Mouse (Mus musculus): ENCODE measurements at regions not wholly inside any gene's neighbourhood (a gene's known extent, or its start where the extent isn't known, plus 50 kb on each side); places are given as distances from the start of the nearest gene placed in this dataset.
A peak's percentile ranks its signal among the peaks of the same experiment; 100 is the strongest.

DNA sequence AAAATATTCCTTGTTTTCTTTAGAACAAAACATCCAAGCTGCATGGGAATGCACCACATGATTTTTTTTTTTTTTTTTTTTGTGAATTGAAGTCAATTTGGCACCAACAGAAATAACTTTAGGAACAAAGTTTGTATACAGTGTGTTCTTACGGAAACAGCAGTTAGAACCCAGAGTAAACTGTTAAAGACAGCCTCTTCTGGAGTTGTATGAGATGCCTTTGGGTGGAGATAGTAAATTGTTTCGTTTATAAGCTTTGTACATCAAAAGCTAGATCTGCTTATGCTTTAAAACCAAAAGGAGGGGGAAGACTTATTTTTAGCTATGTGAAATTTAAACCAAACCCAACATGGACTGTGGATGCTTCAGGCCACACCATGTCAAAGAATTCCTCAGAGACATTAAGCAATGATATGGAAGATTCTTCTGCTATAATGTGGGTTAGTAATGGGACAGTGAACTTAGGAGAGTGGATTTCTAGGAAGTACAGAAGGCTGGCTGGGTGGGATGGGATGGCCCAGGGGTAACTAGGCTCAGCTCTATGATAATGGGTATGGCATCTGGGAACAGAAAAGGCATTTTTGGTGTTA is 265.6 kb downstream of the Pten start:
- Histone ChIP-seq H3K9me3 (no peaks in the 10 kb centered on the region), H3K4me3 (no peak overlapping the region), H3K9ac (no peak overlapping the region), H3K27ac (no peak overlapping the region), H3K36me3 (no peaks in the 10 kb centered on the region), H3K4me1 (no peaks in the 10 kb centered on the region), H3K4me2 (no peak overlapping the region), H3K27me3 (no peaks in the 10 kb centered on the region)
- no peak for ATAC-seq (ENCODE audit: insufficient number of reproducible peaks, low FRiP score, low TSS enrichment, low read depth)
- WGBS: 71% methylated on average over 2 of the region's 2 CpGs

DNA sequence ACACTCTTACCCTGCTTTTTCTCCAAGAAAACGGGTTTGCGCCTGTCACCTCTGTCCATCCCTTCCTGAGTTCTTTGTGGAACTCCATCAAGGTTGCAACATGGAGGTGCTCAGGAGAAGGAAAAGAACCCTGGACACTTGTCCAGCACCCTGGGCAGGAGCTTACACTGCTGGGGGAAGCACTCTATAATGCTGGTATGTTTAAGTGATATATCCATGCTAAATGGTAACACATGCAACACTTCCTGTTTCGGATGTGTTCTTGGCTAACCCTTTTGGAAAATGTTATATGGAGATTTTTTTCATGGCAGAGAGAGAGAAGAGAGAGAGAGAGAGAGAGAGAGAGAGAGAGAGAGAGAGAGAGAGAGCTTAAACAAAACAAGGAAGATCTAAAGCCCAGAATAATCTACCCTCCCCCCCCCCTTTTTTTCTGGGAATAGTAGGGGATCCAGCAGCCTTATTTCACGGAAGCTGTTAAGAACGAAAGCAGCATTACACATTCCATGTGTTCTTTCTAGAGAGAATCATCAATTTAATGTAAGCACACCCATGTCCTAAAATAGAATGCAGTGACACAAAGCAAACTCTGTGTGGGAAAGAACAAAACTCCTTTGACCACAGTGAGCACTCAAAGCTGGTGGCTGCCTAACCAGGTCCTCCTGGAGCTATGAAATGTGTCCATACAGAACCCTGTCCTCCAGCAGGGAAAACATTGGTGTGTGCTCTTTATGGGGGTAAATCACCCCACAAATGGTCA is 272.6 kb downstream of the Pten start:
- H3K4me3 ChIP-seq: no peak overlapping the region
- peaks cover 9% of the 10 kb centered on the region; the same call in 1 of the 2 replicates for H3K4me1 ChIP-seq
- H3K27ac ChIP-seq: 0 out of 2 replicates have a peak overlapping the region, but pooled peaks have one; percentile 34
- no peak overlapping the region for H3K4me2 ChIP-seq
- no peak overlapping the region for H3K9ac ChIP-seq
- no peak for ATAC-seq (ENCODE audit: insufficient number of reproducible peaks, low FRiP score, low TSS enrichment, low read depth)
- no peaks in the 10 kb centered on the region for H3K27me3 ChIP-seq
- no peaks in the 10 kb centered on the region for H3K36me3 ChIP-seq
- 55% methylated on average over 5 of the region's 5 CpGs for WGBS
- H3K9me3 ChIP-seq: no peaks in the 10 kb centered on the region

DNA sequence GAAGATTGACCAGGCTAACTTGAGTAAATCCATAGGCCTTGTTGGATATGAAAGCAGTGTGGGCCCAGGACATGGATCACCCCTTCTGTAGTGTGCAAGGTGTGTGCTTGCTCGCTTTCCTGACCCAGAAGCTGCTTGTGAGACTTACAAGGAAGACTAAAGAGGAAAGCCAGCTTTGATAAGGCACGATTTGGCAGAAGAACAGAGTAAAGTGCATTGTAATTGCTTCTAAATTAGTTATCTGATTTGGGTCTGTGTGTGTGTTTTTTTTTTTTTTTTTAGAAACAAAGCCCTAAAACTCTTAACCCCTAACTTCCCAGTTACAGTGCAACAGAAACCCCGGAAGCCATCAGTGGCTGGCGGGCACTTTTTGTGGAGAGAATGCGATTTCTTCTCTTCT is 283.2 kb downstream of the Pten start:
- H3K9ac ChIP-seq: no peak overlapping the region
- no peak for ATAC-seq (ENCODE audit: insufficient number of reproducible peaks, low FRiP score, low TSS enrichment, low read depth)
- no peak overlapping the region for H3K4me2 ChIP-seq
- 71% methylated on average over 5 of the region's 5 CpGs for WGBS
- no peaks in the 10 kb centered on the region for H3K27me3 ChIP-seq
- H3K27ac ChIP-seq: no peak overlapping the region
- H3K36me3 ChIP-seq: no peaks in the 10 kb centered on the region
- no peak overlapping the region for H3K4me3 ChIP-seq
- no peaks in the 10 kb centered on the region for H3K9me3 ChIP-seq
- 0 out of 2 replicates have a peak, but pooled peaks cover 2% of the 10 kb centered on the region for H3K4me1 ChIP-seq

DNA sequence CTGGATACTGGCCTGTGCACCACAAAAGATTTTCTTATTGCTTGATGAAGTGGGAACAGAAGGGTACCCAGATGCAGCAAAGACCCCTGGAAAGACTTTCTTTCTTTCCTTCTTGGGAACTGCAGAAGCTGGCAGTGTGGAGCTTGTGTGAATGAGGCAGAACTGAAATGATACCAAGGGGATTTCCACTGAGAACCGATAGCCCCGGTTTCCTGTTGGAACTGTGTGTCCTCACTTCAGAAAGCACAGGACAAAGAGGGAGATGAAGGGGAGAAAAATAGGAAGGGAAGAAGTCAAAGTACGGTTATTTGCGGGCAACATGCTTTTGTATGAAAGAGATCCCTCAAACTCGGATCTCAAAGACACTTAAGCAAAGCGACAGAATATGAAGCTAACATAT is 283.7 kb downstream of the Pten start:
- no peak overlapping the region for H3K9ac ChIP-seq
- H3K27me3 ChIP-seq: no peaks in the 10 kb centered on the region
- H3K4me1 ChIP-seq: 0 out of 2 replicates have a peak, but pooled peaks cover 2% of the 10 kb centered on the region
- H3K4me2 ChIP-seq: no peak overlapping the region
- WGBS: 74% methylated on average over 6 of the region's 6 CpGs
- ATAC-seq (ENCODE audit: insufficient number of reproducible peaks, low FRiP score, low TSS enrichment, low read depth): no peak
- H3K27ac ChIP-seq: no peak overlapping the region
- H3K9me3 ChIP-seq: no peaks in the 10 kb centered on the region
- no peak overlapping the region for H3K4me3 ChIP-seq
- no peaks in the 10 kb centered on the region for H3K36me3 ChIP-seq

DNA sequence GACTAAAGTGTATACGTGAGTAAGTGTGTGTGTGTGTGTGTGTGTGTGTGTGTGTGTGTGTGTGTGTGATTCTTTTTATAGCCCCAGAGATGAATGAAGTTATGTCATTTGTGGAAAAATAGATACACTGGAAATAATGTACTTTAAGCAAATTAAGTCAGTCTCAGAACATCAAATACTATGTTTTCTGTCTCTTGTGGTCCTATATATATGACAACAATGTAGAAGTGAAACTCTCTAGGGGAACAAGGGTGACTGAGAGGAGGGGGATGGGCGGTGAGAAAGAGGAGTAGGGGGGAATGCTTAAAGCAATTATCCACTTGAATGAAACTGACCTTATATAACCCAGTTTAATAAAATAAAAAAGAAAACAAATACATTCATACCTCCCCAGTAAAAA is 285.5 kb downstream of the Pten start:
- no peaks in the 10 kb centered on the region for H3K9me3 ChIP-seq
- WGBS: 79% methylated on average over 2 of the region's 2 CpGs
- H3K36me3 ChIP-seq: no peaks in the 10 kb centered on the region
- no peak overlapping the region for H3K4me2 ChIP-seq
- H3K9ac ChIP-seq: no peak overlapping the region
- H3K27me3 ChIP-seq: no peaks in the 10 kb centered on the region
- H3K27ac ChIP-seq: no peak overlapping the region
- ATAC-seq (ENCODE audit: insufficient number of reproducible peaks, low FRiP score, low TSS enrichment, low read depth): no peak
- H3K4me1 ChIP-seq: no peaks in the 10 kb centered on the region
- H3K4me3 ChIP-seq: no peak overlapping the region

DNA sequence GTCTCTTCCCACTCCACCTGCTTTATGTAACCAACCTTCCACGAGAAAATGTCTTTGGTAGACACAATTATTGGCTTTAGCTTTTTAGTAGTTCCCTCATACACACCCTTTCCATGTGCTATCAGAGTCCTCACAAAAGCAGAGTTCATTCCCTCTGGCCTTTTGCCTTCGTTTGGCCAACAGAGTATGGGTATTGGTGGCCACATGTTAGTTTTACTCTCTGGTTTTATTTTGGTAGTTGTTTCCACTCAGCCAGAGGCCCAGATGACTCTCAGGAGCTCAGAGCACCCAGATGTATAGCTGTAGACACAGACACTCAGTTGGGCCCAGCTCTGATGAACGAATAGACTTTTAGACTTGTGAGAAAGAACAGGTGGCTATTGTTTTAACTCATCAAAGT is 286.4 kb downstream of the Pten start:
- H3K4me3 ChIP-seq: no peak overlapping the region
- no peaks in the 10 kb centered on the region for H3K4me1 ChIP-seq
- no peaks in the 10 kb centered on the region for H3K27me3 ChIP-seq
- ATAC-seq (ENCODE audit: insufficient number of reproducible peaks, low FRiP score, low TSS enrichment, low read depth): no peak
- 75% methylated on average over 3 of the region's 3 CpGs for WGBS
- no peak overlapping the region for H3K9ac ChIP-seq
- H3K27ac ChIP-seq: no peak overlapping the region
- no peaks in the 10 kb centered on the region for H3K9me3 ChIP-seq
- no peak overlapping the region for H3K4me2 ChIP-seq
- no peaks in the 10 kb centered on the region for H3K36me3 ChIP-seq

DNA sequence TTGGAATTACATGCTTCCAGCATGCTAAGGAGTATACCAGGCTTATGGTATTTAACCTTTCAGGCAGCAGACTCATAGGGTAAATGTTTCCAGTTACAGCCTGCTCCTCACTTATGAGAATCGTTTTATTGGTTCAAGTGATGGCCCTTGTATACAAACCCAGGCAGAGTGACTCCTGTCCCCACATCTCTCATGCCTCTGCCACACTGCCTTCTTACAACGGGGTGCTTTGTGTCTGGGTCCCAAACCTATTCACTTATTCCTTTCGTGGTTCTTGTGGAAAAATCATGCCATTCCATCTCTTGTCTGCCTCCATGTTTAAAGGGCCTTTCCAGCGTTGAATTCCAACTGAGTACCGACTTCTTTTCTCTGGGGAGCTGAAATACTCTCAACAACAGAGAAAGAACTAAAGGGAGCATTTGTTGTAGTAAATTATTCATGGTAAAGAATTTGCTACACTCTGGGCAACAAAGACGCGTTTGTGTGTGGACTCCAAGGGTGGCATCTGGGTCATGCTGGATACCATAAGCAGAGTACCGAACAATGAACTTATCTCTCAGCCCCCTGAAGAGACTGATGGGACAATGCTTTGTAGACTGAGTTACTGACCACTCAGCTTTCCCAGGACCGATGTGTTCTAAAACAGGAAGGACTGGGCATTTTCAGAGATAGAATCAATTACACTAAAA is 291.6 kb downstream of the Pten start:
- Histone ChIP-seq H3K9ac (no peak overlapping the region), H3K27ac (no peak overlapping the region), H3K4me1 (no peaks in the 10 kb centered on the region), H3K4me2 (no peak overlapping the region), H3K4me3 (no peak overlapping the region), H3K36me3 (no peaks in the 10 kb centered on the region), H3K27me3 (no peaks in the 10 kb centered on the region; the same call in 1 of the 2 replicates), H3K9me3 (no peaks in the 10 kb centered on the region)
- no peak for ATAC-seq (ENCODE audit: insufficient number of reproducible peaks, low FRiP score, low TSS enrichment, low read depth)
- 80% methylated on average over 9 of the region's 9 CpGs for WGBS

DNA sequence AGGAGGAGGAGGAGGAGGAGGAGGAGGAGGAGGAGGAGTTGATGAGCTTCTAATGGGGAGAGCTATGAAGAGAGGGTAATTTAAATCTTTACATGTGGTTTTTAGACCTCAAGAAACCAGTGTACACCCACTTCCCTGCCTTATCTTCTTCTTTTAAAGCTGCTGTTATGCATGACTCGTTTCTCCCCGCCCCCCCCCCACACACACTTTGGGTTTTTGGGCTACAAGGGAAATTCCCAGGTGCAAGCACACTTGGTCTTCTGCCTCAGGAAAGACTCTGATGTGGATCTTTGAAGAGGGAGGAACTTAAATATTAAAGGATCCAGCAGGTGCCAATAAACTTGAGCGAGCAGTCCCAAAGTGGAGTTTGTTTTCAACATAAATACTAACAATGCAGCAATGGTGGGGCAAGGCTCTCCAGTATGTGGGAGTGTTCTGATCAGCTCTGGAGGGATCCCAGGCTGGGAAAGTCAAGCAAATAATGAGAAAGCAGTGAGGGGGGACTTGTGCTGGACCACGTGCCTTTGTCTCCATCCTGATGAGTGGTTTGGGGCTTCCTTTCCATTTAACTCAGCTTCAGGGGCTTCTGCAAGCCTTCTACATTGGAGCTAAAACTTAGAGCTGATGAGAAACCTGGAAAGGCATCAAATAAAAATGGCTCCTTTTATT is 296.0 kb downstream of the Pten start:
- no peak overlapping the region for H3K4me2 ChIP-seq
- H3K9ac ChIP-seq: no peak overlapping the region
- H3K4me1 ChIP-seq: no peaks in the 10 kb centered on the region
- WGBS: 59% methylated on average over 4 of the region's 4 CpGs
- H3K4me3 ChIP-seq: no peak overlapping the region
- no peaks in the 10 kb centered on the region for H3K36me3 ChIP-seq
- no peaks in the 10 kb centered on the region for H3K9me3 ChIP-seq
- H3K27ac ChIP-seq: no peak overlapping the region
- H3K27me3 ChIP-seq: no peaks in the 10 kb centered on the region; the same call in 1 of the 2 replicates
- ATAC-seq (ENCODE audit: insufficient number of reproducible peaks, low FRiP score, low TSS enrichment, low read depth): no peak

DNA sequence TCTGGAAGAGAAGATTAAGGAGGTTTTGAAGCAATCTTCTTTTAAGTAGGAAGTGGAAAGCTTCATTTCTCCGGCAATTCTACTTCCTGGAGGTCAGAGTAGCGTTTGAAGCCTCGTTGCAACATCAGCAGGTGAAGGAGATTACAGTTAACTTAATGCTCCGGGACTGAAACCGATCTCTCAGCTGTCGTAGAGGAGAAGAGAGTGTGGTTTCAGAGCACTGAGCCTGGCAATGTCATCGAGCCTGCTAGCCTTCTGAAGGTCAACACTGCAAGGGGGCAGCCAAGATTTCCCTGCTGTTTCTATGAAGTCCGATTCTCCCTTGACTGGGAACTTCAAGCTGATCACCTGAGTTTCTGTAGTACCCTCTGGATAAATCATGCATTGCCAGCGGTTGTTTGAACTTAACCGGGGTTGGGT is 299.1 kb downstream of the Pten start:
- H3K27me3 ChIP-seq: no peaks in the 10 kb centered on the region
- ATAC-seq (ENCODE audit: insufficient number of reproducible peaks, low FRiP score, low TSS enrichment, low read depth): no peak
- H3K9me3 ChIP-seq: no peaks in the 10 kb centered on the region
- H3K4me3 ChIP-seq: no peak overlapping the region
- H3K9ac ChIP-seq: no peak overlapping the region
- H3K36me3 ChIP-seq: no peaks in the 10 kb centered on the region
- 50% methylated on average over 10 of the region's 10 CpGs for WGBS
- H3K4me1 ChIP-seq: no peaks in the 10 kb centered on the region
- H3K27ac ChIP-seq: no peak overlapping the region
- no peak overlapping the region for H3K4me2 ChIP-seq

DNA sequence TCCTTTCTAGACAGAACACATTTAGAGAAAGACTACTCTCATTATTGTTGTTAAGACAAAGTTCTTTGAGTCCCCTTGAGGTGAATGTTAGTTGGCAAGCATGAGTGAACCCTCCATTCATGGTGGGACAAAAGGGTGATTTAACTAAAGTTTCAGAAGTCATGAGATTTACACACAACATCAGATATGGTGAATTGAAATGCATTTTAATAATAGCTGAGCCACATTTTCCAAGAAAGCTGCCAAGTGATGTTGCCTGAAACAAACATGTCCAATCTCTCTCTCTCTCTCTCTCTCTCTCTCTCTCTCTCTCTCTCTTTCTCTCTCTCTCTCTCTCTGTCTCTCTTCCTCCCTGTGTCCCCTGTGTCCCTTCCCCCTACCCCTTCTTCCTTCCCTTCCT is 303.7 kb downstream of the Pten start:
- H3K9me3 ChIP-seq: no peaks in the 10 kb centered on the region
- no peak overlapping the region for H3K4me3 ChIP-seq
- H3K4me1 ChIP-seq: peaks cover 7% of the 10 kb centered on the region; the same call in 1 of the 2 replicates
- H3K4me2 ChIP-seq: no peak overlapping the region
- H3K36me3 ChIP-seq: no peaks in the 10 kb centered on the region
- ATAC-seq (ENCODE audit: insufficient number of reproducible peaks, low FRiP score, low TSS enrichment, low read depth): no peak
- H3K9ac ChIP-seq: no peak overlapping the region
- H3K27ac ChIP-seq: no peak overlapping the region
- no peaks in the 10 kb centered on the region for H3K27me3 ChIP-seq

DNA sequence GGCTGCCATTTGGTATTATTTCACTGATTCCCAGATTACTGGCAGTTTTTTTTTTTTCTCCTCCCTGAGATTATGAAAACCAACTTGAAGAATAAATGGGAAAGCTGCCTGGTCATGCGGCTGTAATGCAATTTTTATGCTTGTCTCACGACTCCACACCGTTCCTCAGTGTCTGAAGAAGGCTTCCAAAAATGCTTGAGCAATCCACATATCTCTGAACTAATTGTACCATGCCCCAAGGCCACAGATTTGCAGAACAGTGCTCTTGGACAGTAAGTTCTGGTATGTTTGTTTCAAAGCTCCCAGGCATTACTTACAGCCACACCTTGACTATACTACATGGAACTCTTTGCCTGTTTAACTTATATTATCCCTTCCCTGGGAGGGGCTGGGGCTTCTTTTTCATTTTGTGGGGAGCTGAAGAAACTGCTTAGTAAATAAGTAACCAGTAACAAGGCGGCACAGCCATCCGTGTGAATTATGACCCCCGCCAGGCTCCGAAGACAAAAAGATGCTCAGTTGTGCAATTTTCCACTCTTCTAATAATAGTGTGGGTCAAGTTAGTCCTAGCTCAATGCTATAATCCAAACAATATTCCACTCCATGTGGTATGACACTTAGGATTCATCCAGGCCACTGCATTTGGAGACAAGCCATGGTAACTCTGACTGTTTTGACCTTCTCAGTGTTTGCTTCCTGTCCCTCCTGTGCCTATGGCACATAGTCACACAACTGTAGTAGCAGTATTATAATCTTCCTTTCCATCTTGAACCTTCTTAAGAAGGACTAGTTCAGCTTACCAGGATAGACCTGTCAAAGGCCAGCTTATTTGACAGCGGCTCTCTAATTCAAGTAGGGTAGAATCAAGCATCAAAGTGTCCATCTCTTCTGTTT is 305.1 kb downstream of the Pten start:
- Histone ChIP-seq H3K9me3 (no peaks in the 10 kb centered on the region), H3K4me1 (peaks cover 7% of the 10 kb centered on the region; the same call in 1 of the 2 replicates), H3K9ac (no peak overlapping the region), H3K36me3 (no peaks in the 10 kb centered on the region), H3K4me2 (no peak overlapping the region), H3K4me3 (no peak overlapping the region), H3K27me3 (no peaks in the 10 kb centered on the region), H3K27ac (no peak overlapping the region)
- WGBS: 78% methylated on average over 8 of the region's 8 CpGs
- no peak for ATAC-seq (ENCODE audit: insufficient number of reproducible peaks, low FRiP score, low TSS enrichment, low read depth)
